Mouse (Mus musculus) cerebellum, adult 2 months (tissue): ENCODE data around the gene Tpi1.

ENCODE experiments used
- CTCF ChIP-seq: fragments of 200-500 bp; IDR thresholded peaks from 2 replicates; pipeline ENCODE4 v1.5.1; 2011; ENCODE audit warnings: low read depth, mild to moderate bottlenecking, control low read depth, low read length, moderate library complexity, borderline replicate concordance; ENCODE audit not compliant: insufficient read depth
- POLR2A ChIP-seq: fragments of 200-500 bp; IDR thresholded peaks from 2 replicates; pipeline ENCODE4 v1.6.1; 2011; ENCODE audit warnings: low read length, control low read depth, borderline replicate concordance; ENCODE audit not compliant: insufficient read depth

- TF ChIP-seq CTCF: no peak
- TF ChIP-seq POLR2A: no peak
Measured at GRCm38 (mm10) chr6:124854647-124855046, 40.6 kb upstream of the Tpi1 start.
